Mouse (Mus musculus): ENCODE data around the gene Unk.

- TF ChIP-seq CTCF (IDR thresholded peaks at IDR 0.05; ENCODE audit: low read depth, low read length): no peak
- TF ChIP-seq POLR2A (IDR thresholded peaks at IDR 0.05; ENCODE audit: borderline replicate concordance, low read depth, low read length): no peak
These were observed 71.8 kb downstream of the Unk start for GRCm38 (mm10) chr11:116101931-116102381.
